Mouse (Mus musculus) ES-Bruce4 (cell line): ENCODE measurements around the gene Pim3.
A peak's percentile ranks its signal among the peaks of the same experiment; 100 is the strongest.

ENCODE experiments used
- CTCF ChIP-seq: IDR thresholded peaks from one replicate; pipeline ENCODE4 v1.8.1; 2011; ENCODE audit warnings: low read depth, low read length
- EP300 ChIP-seq: IDR thresholded peaks from 2 replicates; pipeline ENCODE4 v1.6.1; 2011; ENCODE audit warnings: low read depth, low read length; ENCODE audit not compliant: insufficient read depth
- POLR2A ChIP-seq: IDR thresholded peaks from one replicate; pipeline ENCODE4 v1.8.1; 2011; ENCODE audit warnings: low read length; ENCODE audit not compliant: insufficient read depth

- TF ChIP-seq EP300 (peak; percentile 37; the same call in 1 of the 2 replicates), CTCF (no peak), POLR2A (no peak)
Observed at GRCm38 (mm10) chr15:88875625-88876081, 13.7 kb downstream of the Pim3 start.
